Mouse (Mus musculus): ENCODE data around the gene Has3. TPM values are rescaled to one million over a fixed set of nuclear protein-coding genes. Genes with fewer than 3 reads are reported as not detected.

Gene Has3
- polyA plus RNA-seq (2015; fragmentation: Nextera tagmentation; extraction: Ambion mirVana) = 0.04 and 0.18 TPM in 2 replicates

DNA sequence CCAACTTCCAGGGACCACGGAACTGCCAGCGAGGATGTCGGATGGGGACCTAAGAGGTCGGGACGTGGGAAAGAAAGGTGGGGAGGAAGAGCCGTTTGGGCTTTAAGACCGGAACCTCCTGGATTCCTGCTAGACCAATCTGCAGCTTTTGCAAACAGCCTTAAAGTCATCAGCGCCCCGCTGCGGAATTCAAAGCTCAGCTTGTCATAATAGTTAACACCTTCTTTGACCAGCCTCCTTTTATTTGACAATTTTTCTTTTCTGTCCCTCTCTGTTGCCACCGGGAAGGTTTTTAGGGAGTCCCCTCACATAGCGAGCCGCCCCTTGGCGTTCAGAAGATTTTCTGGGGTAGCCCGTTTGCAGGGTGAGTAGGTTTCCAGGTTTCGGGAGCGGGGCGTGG, at the start of gene Has3:
TSS of gene Has3 (plus strand) at position 192 of the 400 bp plus-strand sequence.
- peaks cover 27% of the 10 kb centered on the region for H3K4me1 ChIP-seq
- peaks cover 80% of the 10 kb centered on the region for H3K27me3 ChIP-seq (replicated peaks)
- peak within 1 kb of the TSS; percentile 100 for H3K4me2 ChIP-seq
- WGBS = 1% methylated on average over 18 of the region's 18 CpGs
- no peaks in the 10 kb centered on the region for H3K9me3 ChIP-seq
- peak within 1 kb of the TSS; percentile 72 for H3K4me3 ChIP-seq
- no peak within 1 kb of the TSS for H3K27ac ChIP-seq (replicated peaks)
- peak within 1 kb of the TSS; percentile 83 for H3K9ac ChIP-seq
- peaks cover 14% of the 10 kb centered on the region for H3K36me3 ChIP-seq
- no peak for ATAC-seq (ENCODE audit: extremely low read depth, insufficient number of reproducible peaks, low FRiP score, low TSS enrichment)

DNA sequence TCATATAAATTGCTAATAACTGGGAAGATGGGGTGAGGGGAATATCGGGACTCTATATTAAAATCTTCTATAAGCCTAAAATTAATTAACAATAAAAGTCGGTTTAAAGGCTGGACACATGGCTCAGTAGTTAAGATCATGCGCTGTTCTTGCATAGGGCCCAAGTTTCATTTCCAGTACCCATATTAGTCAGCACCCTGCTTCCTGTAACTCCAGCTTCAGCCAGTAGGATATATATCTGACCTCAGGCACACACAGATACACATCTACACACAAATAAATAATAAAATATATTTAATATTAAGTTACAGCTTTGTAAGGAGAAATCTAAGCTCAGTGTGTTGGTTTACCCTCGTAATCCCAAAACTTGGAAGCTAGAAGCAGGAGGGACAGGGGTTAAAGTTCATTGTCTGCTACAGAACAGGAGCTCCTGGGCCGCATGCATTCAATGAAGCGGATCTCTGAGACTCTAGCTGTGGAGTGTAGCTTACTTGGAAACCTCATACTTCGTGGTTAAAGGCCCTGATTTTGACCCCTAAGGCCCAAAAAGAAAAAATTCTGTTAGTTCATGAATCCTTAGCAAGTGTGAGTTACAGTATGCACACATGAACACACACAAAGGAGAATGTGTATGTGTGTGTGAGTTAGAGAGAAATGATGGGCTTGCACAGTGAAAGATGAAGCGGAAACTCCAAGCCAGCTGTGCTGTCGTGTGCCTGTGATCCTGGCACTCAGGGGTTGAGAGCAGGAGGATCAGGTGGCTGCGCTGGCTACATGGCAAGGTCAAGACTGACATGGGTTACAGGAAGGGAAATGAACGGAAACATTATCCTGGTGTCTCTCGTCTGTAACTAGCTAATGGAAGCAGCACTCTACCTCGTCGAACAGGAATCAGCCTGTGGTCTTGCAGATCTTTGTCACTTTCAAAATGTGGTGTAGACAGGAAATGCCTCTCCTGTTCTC, 49.2 kb upstream of the Has3 start:
- peaks cover 12% of the 10 kb centered on the region; the same call in 1 of the 2 replicates for H3K36me3 ChIP-seq
- peaks cover 30% of the 10 kb centered on the region for H3K4me1 ChIP-seq
- ATAC-seq (ENCODE audit: extremely low read depth, insufficient number of reproducible peaks, low FRiP score, low TSS enrichment) = no peak
- H3K27ac ChIP-seq (replicated peaks) = no peak overlapping the region
- no peak overlapping the region for H3K9ac ChIP-seq
- WGBS = 67% methylated on average over 14 of the region's 14 CpGs
- H3K4me2 ChIP-seq = no peak overlapping the region
- H3K9me3 ChIP-seq = no peaks in the 10 kb centered on the region
- H3K27me3 ChIP-seq (replicated peaks) = no peaks in the 10 kb centered on the region
- H3K4me3 ChIP-seq = no peak overlapping the region

DNA sequence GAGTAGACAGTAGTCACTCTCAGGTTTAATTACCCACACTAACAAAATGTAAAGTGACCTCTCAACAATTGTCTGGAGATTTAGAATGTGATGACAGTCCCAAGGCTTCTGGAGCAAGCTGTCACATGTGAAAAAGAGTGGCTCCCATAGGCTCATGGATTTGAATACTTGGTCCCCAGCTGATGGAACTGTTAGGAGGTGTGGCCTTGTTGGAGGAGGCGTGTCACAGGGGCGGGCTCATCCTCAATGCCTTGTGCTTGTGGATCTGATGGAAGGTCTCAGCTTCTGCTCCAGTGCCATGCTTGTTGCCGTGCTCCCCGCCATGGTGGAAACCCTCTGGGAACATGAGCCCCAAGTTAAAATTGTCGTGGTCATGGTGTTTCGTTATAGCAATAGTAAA, 41.1 kb upstream of the Has3 start:
- Histone ChIP-seq H3K4me1 (no peaks in the 10 kb centered on the region), H3K27ac (replicated peaks) (no peak overlapping the region), H3K36me3 (peaks cover 17% of the 10 kb centered on the region), H3K9ac (no peak overlapping the region), H3K27me3 (replicated peaks) (no peaks in the 10 kb centered on the region), H3K4me2 (no peak overlapping the region), H3K4me3 (no peak overlapping the region), H3K9me3 (no peaks in the 10 kb centered on the region)
- no peak for ATAC-seq (ENCODE audit: extremely low read depth, insufficient number of reproducible peaks, low FRiP score, low TSS enrichment)
- 79% methylated on average over 6 of the region's 6 CpGs for WGBS

DNA sequence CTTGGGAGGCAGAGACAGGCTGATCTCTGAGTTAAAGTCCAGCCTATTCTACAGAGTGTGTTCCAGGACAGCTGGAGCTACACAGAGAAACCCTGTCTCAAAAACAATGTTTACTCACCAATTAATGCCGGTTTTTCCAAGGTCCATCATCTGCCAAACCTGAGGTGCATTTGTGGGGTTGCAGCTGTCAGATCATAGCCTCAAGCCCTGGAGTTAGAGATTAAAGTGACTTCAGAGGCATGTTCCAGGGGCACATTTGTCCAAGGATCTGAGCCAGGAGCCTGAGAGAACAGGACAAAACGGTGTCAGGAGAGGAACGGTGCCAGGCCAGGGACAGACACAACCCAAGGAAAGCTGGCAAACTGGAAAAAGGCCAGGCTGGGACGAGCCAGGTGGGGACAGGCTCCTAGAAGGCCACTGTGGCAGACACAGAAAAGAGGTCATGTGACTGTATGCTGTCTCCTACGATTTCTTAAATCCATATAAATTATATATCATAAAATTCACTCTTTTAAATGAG, 40.5 kb upstream of the Has3 start:
- Histone ChIP-seq H3K4me1 (peaks cover 4% of the 10 kb centered on the region), H3K27me3 (replicated peaks) (no peaks in the 10 kb centered on the region), H3K4me3 (no peak overlapping the region), H3K4me2 (no peak overlapping the region), H3K36me3 (peaks cover 17% of the 10 kb centered on the region), H3K9me3 (no peaks in the 10 kb centered on the region), H3K9ac (no peak overlapping the region), H3K27ac (replicated peaks) (no peak overlapping the region)
- no peak for ATAC-seq (ENCODE audit: extremely low read depth, insufficient number of reproducible peaks, low FRiP score, low TSS enrichment)
- WGBS = 78% methylated on average over 5 of the region's 5 CpGs

- H3K4me3 ChIP-seq = no peak overlapping the region
- H3K9me3 ChIP-seq = no peaks in the 10 kb centered on the region
- H3K27me3 ChIP-seq (replicated peaks) = no peaks in the 10 kb centered on the region
- H3K9ac ChIP-seq = no peak overlapping the region
- no peaks in the 10 kb centered on the region for H3K36me3 ChIP-seq
- no peak for ATAC-seq (ENCODE audit: extremely low read depth, insufficient number of reproducible peaks, low FRiP score, low TSS enrichment)
- peaks cover 45% of the 10 kb centered on the region for H3K4me1 ChIP-seq
- H3K4me2 ChIP-seq = peak overlapping the region; percentile 25; the same call in 1 of the 2 replicates
- 11% methylated on average over 1 of the region's 1 CpGs for WGBS
- peak overlapping the region; percentile 83 for H3K27ac ChIP-seq (replicated peaks)
Observed at GRCm38 (mm10) chr8:106834899-106835298, 35.1 kb upstream of the Has3 start.

- no peak for ATAC-seq (ENCODE audit: extremely low read depth, insufficient number of reproducible peaks, low FRiP score, low TSS enrichment)
- 78% methylated on average over 6 of the region's 6 CpGs for WGBS
- H3K4me2 ChIP-seq = no peak overlapping the region
- no peaks in the 10 kb centered on the region for H3K27me3 ChIP-seq (replicated peaks)
- no peaks in the 10 kb centered on the region for H3K9me3 ChIP-seq
- H3K9ac ChIP-seq = no peak overlapping the region
- H3K27ac ChIP-seq (replicated peaks) = no peak overlapping the region
- H3K4me1 ChIP-seq = peaks cover 53% of the 10 kb centered on the region
- no peak overlapping the region for H3K4me3 ChIP-seq
- no peaks in the 10 kb centered on the region for H3K36me3 ChIP-seq
Observed at GRCm38 (mm10) chr8:106836525-106836924, 33.5 kb upstream of the Has3 start.

DNA sequence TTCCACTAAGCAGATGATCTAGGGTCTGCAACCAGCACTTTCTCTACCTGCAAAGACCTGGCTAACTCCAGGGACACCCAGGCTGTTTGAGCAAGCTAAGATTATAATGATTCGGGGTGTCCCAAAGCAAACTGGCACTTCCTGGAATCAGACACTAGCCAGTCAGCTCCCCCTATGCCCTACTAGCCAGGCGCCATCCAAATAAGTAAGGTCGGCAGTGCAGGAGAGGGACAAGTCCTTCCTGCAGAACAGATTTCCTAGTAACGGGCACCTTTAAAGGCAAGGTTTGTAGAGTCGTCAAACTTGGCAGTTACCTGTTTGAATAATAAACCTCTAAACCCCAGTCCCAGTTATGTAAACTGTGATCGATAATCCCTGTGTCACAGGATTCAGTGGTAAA, 31.2 kb upstream of the Has3 start:
- peak overlapping the region; percentile 68 for H3K9ac ChIP-seq
- no peaks in the 10 kb centered on the region for H3K9me3 ChIP-seq
- no peak for ATAC-seq (ENCODE audit: extremely low read depth, insufficient number of reproducible peaks, low FRiP score, low TSS enrichment)
- H3K27me3 ChIP-seq (replicated peaks) = no peaks in the 10 kb centered on the region
- H3K4me1 ChIP-seq = peaks cover 53% of the 10 kb centered on the region
- 57% methylated on average over 6 of the region's 6 CpGs for WGBS
- H3K4me3 ChIP-seq = no peak overlapping the region
- peak overlapping the region; percentile 96 for H3K27ac ChIP-seq (replicated peaks)
- H3K36me3 ChIP-seq = peaks cover 5% of the 10 kb centered on the region
- peak overlapping the region; percentile 48 for H3K4me2 ChIP-seq

DNA sequence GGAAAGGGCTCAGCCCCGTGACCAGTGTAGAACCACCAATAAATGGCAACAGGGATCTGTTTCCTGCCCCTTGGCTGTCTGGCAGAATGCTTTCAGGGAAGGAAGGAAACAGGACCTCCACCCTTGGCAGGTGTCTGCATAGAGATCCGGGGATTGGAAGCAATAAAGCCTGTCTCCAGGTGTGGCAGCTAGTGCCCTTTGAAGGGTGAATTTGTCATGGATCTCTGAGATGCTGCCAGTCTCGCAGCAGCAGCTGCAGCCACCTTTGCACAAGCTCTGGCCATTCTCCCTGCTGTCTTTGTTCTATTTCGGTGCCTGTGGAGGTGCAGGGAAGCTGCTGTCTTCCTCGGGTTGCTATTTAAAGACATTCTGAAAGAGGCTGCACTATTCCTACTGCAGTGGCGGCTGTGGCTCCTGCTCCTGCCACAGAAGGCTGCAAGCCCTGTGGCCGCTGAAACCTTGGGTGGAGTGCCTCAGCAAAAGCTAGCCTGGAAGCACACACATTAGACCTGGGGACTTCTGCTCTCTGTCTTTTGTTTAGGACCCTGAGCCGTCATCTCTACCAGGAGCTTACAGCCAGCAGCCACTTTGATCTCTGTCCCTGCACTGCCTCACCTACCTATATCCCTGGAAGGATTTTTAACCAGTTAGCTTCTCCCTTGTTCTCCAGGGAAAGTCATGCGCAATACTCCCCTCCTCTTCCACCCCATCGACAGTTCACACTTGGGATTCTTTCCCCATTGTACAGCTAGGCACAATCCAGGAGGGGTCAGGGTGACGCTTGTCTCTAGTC, 30.6 kb upstream of the Has3 start:
- peak overlapping the region; percentile 96 for H3K27ac ChIP-seq (replicated peaks)
- H3K9me3 ChIP-seq = no peaks in the 10 kb centered on the region
- H3K27me3 ChIP-seq (replicated peaks) = no peaks in the 10 kb centered on the region
- 29% methylated on average over 11 of the region's 11 CpGs for WGBS
- H3K36me3 ChIP-seq = peaks cover 8% of the 10 kb centered on the region
- H3K4me2 ChIP-seq = peak overlapping the region; percentile 48
- peaks cover 50% of the 10 kb centered on the region for H3K4me1 ChIP-seq
- no peak overlapping the region for H3K4me3 ChIP-seq
- peak overlapping the region; percentile 68 for H3K9ac ChIP-seq
- ATAC-seq (ENCODE audit: extremely low read depth, insufficient number of reproducible peaks, low FRiP score, low TSS enrichment) = no peak

DNA sequence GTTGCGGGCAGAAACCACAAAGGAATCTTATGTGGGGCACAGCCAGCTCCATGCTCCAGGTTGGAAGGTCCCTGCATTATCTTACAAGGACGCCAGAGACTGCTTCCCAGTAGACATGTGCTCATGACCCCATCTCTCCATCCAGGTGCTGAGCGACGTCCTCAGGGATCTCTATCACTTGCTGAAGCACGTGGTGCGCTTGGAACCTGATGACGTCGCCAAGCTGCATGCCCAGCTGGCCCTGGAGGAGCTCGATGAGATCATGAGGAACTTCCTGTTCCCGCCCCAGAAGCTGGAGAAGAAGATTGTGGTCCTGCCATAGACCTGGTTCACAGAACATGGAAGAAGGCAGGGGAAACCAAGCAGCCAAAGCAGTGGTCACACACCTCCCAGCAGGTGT, 20.0 kb upstream of the Has3 start:
- Histone ChIP-seq H3K4me2 (no peak overlapping the region), H3K27me3 (replicated peaks) (no peaks in the 10 kb centered on the region), H3K9me3 (no peaks in the 10 kb centered on the region), H3K4me1 (peaks cover 11% of the 10 kb centered on the region), H3K9ac (no peak overlapping the region), H3K36me3 (peaks cover 12% of the 10 kb centered on the region), H3K4me3 (no peak overlapping the region), H3K27ac (replicated peaks) (no peak overlapping the region)
- no peak for ATAC-seq (ENCODE audit: extremely low read depth, insufficient number of reproducible peaks, low FRiP score, low TSS enrichment)
- WGBS = 56% methylated on average over 10 of the region's 10 CpGs

DNA sequence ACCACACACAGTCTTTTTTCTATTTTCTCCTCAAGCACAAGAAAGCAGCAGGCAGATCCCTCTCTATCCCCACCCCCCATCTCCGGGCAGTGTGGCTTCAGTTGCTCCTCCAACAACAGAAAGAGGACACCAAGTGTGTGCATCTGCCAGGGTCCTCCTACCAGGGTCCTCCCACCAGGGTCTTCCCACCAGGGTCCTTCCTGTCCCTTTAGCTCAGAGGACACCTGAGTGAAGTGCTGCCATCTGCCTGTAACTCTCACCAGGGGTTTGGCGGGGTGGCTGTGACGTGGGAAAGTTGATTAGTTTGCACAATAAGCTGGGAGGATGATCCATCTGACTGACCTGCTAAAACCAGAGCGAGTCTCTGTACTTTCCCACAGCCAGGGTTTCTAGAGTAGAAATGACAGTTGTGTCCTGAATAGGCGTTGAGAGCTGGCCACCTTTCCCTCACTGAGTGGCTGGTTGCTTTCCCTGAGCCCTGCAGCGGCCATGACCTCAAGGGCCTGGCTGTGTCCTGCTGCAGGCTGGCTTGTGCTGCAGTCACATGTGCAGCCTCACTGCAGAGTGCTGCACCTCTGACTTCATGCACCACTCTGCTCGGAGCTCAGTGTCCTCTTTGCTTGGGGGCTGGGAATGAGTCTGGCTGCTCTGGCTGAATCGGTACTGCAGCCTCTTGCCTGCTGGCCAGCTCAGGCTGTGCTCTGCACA, 15.4 kb upstream of the Has3 start:
- Histone ChIP-seq H3K4me1 (peaks cover 15% of the 10 kb centered on the region), H3K36me3 (peaks cover 12% of the 10 kb centered on the region), H3K4me2 (no peak overlapping the region), H3K9me3 (no peaks in the 10 kb centered on the region), H3K9ac (peak overlapping the region; percentile 52; the same call in 1 of the 2 replicates), H3K27me3 (replicated peaks) (no peaks in the 10 kb centered on the region), H3K4me3 (no peak overlapping the region), H3K27ac (replicated peaks) (peak overlapping the region; percentile 28)
- ATAC-seq (ENCODE audit: extremely low read depth, insufficient number of reproducible peaks, low FRiP score, low TSS enrichment) = no peak
- 25% methylated on average over 8 of the region's 8 CpGs for WGBS

DNA sequence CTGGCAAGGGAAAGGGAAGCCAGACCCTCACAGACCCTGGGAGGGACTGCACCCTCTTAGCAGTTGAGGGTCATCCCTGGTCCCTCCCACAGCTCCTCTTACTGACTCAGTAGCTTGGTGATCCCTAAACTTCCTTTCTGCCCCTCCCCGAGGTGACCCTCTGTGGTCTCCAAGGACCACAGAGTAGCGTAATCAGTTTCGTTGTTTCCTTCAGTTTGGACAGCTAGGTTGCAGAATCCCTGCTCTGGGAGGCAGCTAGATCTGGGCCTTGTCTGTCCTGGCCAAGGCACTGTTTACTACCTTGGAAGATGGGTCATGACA, 14.8 kb upstream of the Has3 start:
- peaks cover 12% of the 10 kb centered on the region for H3K36me3 ChIP-seq
- peaks cover 13% of the 10 kb centered on the region for H3K4me1 ChIP-seq
- H3K4me2 ChIP-seq = no peak overlapping the region
- no peak overlapping the region for H3K4me3 ChIP-seq
- H3K9me3 ChIP-seq = no peaks in the 10 kb centered on the region
- peak overlapping the region; percentile 28; the same call in 1 of the 2 replicates for H3K27ac ChIP-seq (replicated peaks)
- no peak for ATAC-seq (ENCODE audit: extremely low read depth, insufficient number of reproducible peaks, low FRiP score, low TSS enrichment)
- 78% methylated on average over 3 of the region's 3 CpGs for WGBS
- no peaks in the 10 kb centered on the region for H3K27me3 ChIP-seq (replicated peaks)
- peak overlapping the region; percentile 28; the same call in 1 of the 2 replicates for H3K9ac ChIP-seq

Measured in heart, embryonic 13.5 days (tissue).